10 mouse cellular contexts compared by ENCODE assay signal in the genomic region with DNA sequence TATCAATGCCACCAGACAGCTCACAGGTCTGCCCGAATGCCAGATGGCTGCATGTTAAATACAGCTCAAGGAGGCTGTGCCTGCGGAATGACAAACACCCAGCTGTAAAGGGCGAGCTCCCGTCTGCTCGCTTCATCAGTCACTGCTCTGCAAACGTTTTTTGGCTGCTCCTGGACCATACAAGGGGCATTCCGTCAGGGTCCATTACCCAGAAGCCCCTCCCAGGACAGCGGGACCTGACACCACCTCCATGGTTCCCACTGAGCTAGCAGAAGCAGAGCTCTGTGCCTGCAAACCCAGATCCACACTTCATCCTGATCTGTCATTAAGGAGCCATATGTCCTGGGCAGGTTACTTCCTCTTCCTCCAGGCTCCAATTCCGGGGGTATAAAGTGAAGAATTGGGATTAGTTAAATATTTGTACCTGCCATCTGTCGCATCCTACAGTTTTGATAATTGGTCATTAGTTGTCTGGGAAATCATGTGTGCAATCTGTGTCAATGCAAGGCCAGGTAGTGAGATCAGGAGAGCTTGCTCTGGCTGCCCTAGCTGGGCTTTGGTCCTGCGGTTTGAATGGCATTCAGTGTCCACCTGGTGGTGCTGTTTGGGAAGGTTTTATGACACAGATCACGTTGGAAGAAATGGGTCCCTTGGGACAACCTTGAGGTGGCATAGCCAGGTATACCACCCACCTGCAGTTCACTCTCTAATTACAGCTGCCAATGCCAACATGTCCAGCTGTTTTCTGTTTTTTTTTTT.
DNase-seq lines count a peak whose midpoint lies in the region; ATAC-seq lines count a peak whose summit lies in the region.
"Had no signal": no experiment of that assay in that cellular context is flagged by ENCODE, and none has a peak within 500 bp of the region (broad histone marks: within the 10 kb centered on the region; RNA-seq: fewer than 3 reads in every experiment).

No protein-coding gene starts in this region.

- H3K27ac ChIP-seq in kidney, embryonic 15.5 days = 0 out of 2 replicates have a peak overlapping the region, but pooled peaks have one; percentile 33

- H3K4me3 ChIP-seq in kidney, embryonic 15.5 days (replicated peaks) = no peak overlapping the region
- H3K4me3 ChIP-seq: erythroblast, embryonic 14.5 days had no signal

- no peaks in the 10 kb centered on the region; the same call in 1 of the 2 replicates for H3K27me3 ChIP-seq in kidney, embryonic 15.5 days

- H3K9ac ChIP-seq in kidney, embryonic 15.5 days = no peak overlapping the region

- peaks cover 14% of the 10 kb centered on the region for H3K4me1 ChIP-seq in kidney, embryonic 15.5 days

- no peaks in the 10 kb centered on the region for H3K9me3 ChIP-seq in kidney, embryonic 15.5 days (replicated peaks)

- intact Hi-C loops in left cerebral cortex, postnatal 4 days (cut with DNase I) = no loop called here
- intact Hi-C loops in heart, postnatal 25 days (cut with DNase I) = no loop called here

- no peaks in the 10 kb centered on the region for H3K36me3 ChIP-seq in kidney, embryonic 15.5 days

- no peak overlapping the region for H3K4me2 ChIP-seq in kidney, embryonic 15.5 days

- peak; percentile 53 for DNase-seq in left cerebral cortex, postnatal 4 days
- DNase-seq in left cerebral cortex, adult 9 months (ENCODE audit: low spot score in 2 of 2) = no peak
- peak; percentile 65 to 67 for DNase-seq in cerebellum, postnatal 14 days
- peak; percentile 21 for DNase-seq in retina, embryonic 14.5 days (ENCODE audit: low spot score)
- no peak for DNase-seq in adrenal gland, adult 8-10 months
- no peak for DNase-seq in heart, postnatal 25 days (ENCODE audit: low spot score)
- DNase-seq in layer of hippocampus, postnatal 14 days (ENCODE audit: low spot score in 2 of 2) = no peak
- DNase-seq: liver had no signal

- WGBS in kidney, embryonic 15.5 days = 43% methylated on average over 12 of the region's 12 CpGs

- ATAC-seq in kidney, embryonic 15.5 days (replicated peaks; ENCODE audit: low FRiP score) = peak; percentile 90

Comparison
In these comparisons a context has a peak if more than half of its experiments do, and no peak if none do; other contexts are left out.
1. DNase-seq: peak in left cerebral cortex, postnatal 4 days (single experiment), cerebellum, postnatal 14 days (2 of 2) and retina, embryonic 14.5 days (single experiment); none in left cerebral cortex, adult 9 months (0 of 2), adrenal gland, adult 8-10 months (single experiment), heart, postnatal 25 days (single experiment) and layer of hippocampus, postnatal 14 days (0 of 2).